Mouse (Mus musculus): ENCODE results near the gene Clec4d. TPM values are rescaled to one million over a fixed set of nuclear protein-coding genes. Genes with fewer than 3 reads are reported as not detected.
"Not testable (repeated sequence)": the region's sequence is repeated elsewhere in the genome, so short reads cannot be mapped to it uniquely, and the experiment has no call there.

Clec4d gene
- polyA plus RNA-seq, 1 experiment, result 0.30 TPM

DNA sequence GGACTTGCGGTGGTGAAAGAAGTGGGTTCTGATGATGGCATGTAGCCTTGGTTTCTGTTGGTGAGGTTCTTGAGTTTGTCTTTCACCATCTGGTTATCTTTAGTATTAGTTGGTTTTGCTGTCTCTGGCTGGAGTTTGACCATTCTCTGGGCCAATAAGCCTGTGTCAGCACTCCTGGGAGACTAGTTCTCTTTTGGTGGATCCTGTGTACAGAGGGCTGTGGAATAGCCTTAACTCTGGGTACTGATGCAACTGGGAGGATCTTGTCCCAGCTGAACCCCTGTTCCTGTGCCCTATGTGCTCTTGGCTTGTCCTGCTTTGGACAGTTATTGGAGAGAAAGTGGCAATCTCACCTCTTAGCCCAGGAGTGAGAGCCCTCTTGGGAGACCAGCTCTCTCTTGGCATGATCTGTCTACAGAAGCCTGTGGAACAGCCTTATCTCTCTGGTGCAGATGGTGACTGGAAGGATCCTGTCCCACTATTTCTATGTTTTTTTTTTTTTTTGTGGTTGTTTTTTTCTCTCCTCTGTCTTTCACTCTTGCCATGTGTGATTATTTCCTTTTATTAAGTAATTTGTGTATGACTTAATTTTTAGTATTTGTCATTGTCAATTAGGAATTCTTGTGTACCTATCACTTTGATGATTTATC is 31.0 kb downstream of the Clec4d start:
- no peaks in the 10 kb centered on the region for H3K27me3 ChIP-seq (ENCODE audit: control insufficient read depth, insufficient read depth, insufficient read length)
- no peak overlapping the region for H3K4me3 ChIP-seq (ENCODE audit: insufficient read depth, poor library complexity, severe bottlenecking)
- no peaks in the 10 kb centered on the region for H3K79me2 ChIP-seq (ENCODE audit: control insufficient read depth, insufficient read depth)
- H3ac ChIP-seq (ENCODE audit: control insufficient read depth, insufficient read length, low read depth), result no peak overlapping the region
- H3K79me3 ChIP-seq (ENCODE audit: low read depth), result no peaks in the 10 kb centered on the region
- TF ChIP-seq CTCF (IDR thresholded peaks at IDR 0.05; ENCODE audit: control insufficient read depth, insufficient read depth, insufficient read length), result no peak
- no peak for TF ChIP-seq MAX (IDR thresholded peaks at IDR 0.05)
- TF ChIP-seq USF1 (IDR thresholded peaks at IDR 0.05; ENCODE audit: low read depth), result no peak
- no peak for TF ChIP-seq FOSL1 (IDR thresholded peaks at IDR 0.05; ENCODE audit: insufficient read depth, low read length, poor library complexity, severe bottlenecking)
- TF ChIP-seq MYOG (IDR thresholded peaks at IDR 0.05; ENCODE audit: control insufficient read depth, extremely low read depth, insufficient read length), result no peak
- no peak for TF ChIP-seq MYOD1 (IDR thresholded peaks at IDR 0.05; ENCODE audit: control insufficient read depth, insufficient read length, low read depth)
- TF ChIP-seq CEBPB (IDR thresholded peaks at IDR 0.05; ENCODE audit: low read depth), result no peak
- no peaks in the 10 kb centered on the region for H3K36me3 ChIP-seq (ENCODE audit: control insufficient read depth, insufficient read depth)

DNA sequence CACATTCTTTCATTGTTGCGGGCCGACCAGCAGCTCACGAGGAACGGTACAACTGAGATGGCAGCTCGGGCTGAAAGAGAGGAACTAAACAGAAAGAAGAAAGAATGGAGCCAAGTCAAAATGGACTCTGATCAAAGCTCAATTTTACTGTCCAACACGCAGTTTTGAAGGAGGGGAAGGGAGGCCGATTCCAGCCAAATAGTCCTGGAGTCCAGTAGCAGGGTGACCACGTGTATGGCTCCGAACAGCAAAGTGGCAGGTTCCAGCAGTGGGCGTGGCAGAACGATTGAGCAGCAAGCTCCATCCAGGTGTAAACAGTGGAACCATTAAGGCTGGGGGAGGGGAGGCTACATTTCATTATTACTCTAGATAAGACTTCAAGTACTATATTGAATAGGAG is 31.6 kb downstream of the Clec4d start:
- H3K27me3 ChIP-seq (ENCODE audit: control insufficient read depth, insufficient read depth, insufficient read length); H3K79me2 ChIP-seq (ENCODE audit: control insufficient read depth, insufficient read depth): not testable (repeated sequence)

DNA sequence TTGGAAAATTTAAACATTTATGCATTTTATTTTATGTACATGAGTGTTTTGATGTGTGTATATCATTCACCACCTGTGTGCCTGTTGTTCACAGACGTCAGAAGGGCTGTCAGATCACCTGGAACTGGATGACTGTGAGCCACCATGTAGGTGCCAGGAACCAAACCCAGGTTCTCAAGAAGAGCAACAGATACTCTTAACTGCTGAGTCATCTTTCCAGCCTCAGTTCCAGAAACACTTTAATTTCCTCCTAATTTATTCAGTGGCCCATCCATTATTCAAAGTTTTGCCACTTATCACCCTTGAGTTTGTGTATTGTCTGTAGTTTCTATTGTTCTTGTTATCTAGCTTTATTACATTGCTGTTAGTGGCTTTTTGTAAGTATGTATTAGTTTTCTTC is 34.8 kb downstream of the Clec4d start:
- H3ac ChIP-seq (ENCODE audit: control insufficient read depth, insufficient read length, low read depth), result no peak overlapping the region
- no peaks in the 10 kb centered on the region for H3K79me2 ChIP-seq (ENCODE audit: control insufficient read depth, insufficient read depth)
- no peaks in the 10 kb centered on the region for H3K36me3 ChIP-seq (ENCODE audit: control insufficient read depth, insufficient read depth)
- no peak overlapping the region for H3K4me3 ChIP-seq (ENCODE audit: insufficient read depth, poor library complexity, severe bottlenecking)
- H3K27me3 ChIP-seq (ENCODE audit: control insufficient read depth, insufficient read depth, insufficient read length), result no peaks in the 10 kb centered on the region
- H3K79me3 ChIP-seq (ENCODE audit: low read depth), result no peaks in the 10 kb centered on the region
- TF ChIP-seq USF1 (IDR thresholded peaks at IDR 0.05; ENCODE audit: low read depth), result no peak
- TF ChIP-seq MYOD1 (IDR thresholded peaks at IDR 0.05; ENCODE audit: control insufficient read depth, insufficient read length, low read depth), result no peak

More for the DNA sequence above, 31.6 kb downstream of the Clec4d start:
- not testable (repeated sequence) for H3K36me3 ChIP-seq (ENCODE audit: control insufficient read depth, insufficient read depth); H3K4me3 ChIP-seq (ENCODE audit: insufficient read depth, poor library complexity, severe bottlenecking); H3K79me3 ChIP-seq (ENCODE audit: low read depth); H3ac ChIP-seq (ENCODE audit: control insufficient read depth, insufficient read length, low read depth)

DNA sequence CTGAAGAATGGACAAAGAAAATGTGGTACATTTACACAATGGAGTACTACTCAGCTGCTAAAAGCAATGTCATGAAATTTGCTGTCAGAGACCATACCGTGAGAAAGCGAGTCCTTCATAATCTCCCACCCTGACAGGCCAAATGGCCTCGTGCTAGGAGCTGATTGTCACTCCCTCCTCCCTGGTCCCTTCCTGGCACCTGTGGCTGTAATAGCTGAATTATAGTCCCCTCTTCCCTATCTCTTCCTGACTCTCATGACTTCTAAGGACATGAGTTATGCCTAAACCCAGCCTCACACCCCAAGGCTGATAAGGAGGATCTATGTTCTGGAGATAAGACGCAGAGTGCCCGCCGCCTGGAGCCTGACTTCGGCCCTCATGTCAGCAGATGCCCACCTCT is 44.4 kb downstream of the Clec4d start:
- not testable (repeated sequence) for H3K4me3 ChIP-seq (ENCODE audit: insufficient read depth, poor library complexity, severe bottlenecking); H3K27me3 ChIP-seq (ENCODE audit: control insufficient read depth, insufficient read depth, insufficient read length); H3K79me2 ChIP-seq (ENCODE audit: control insufficient read depth, insufficient read depth); H3ac ChIP-seq (ENCODE audit: control insufficient read depth, insufficient read length, low read depth); H3K36me3 ChIP-seq (ENCODE audit: control insufficient read depth, insufficient read depth); H3K79me3 ChIP-seq (ENCODE audit: low read depth)

DNA sequence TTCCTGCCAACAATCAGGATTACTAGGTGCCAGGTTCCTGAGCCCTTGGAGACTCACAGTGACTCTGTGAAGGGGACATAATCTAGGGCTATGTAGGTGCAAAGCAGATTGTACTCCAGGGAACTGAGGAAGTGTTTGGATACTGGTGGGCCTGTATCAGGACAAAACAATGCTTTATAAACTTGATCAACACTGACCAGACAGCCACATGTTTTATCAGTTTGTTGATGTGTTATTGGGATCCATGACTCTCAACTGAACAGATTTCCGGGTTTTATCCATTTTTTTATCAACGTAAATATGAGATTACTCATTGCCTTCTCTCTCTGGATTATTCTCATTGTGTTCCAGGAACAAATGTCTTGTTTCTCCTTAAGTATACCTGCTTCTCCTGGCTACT is 46.1 kb downstream of the Clec4d start, which contains the start of gene Vmn2r19:
Vmn2r19 (plus strand) TSS at position 301 of the 400 bp plus-strand sequence.
- Histone ChIP-seq H3K4me3 (ENCODE audit: insufficient read depth, poor library complexity, severe bottlenecking) (no peak within 1 kb of the TSS), H3K79me3 (ENCODE audit: low read depth) (no peaks in the 10 kb centered on the region), H3K27me3 (ENCODE audit: control insufficient read depth, insufficient read depth, insufficient read length) (no peaks in the 10 kb centered on the region), H3K36me3 (ENCODE audit: control insufficient read depth, insufficient read depth) (no peaks in the 10 kb centered on the region), H3K79me2 (ENCODE audit: control insufficient read depth, insufficient read depth) (no peaks in the 10 kb centered on the region), H3ac (ENCODE audit: control insufficient read depth, insufficient read length, low read depth) (no peak within 1 kb of the TSS)
- no peak for TF ChIP-seq MYOD1 (IDR thresholded peaks at IDR 0.05; ENCODE audit: control insufficient read depth, insufficient read length, low read depth)
- TF ChIP-seq MAX (IDR thresholded peaks at IDR 0.05), result no peak
- TF ChIP-seq USF1 (IDR thresholded peaks at IDR 0.05; ENCODE audit: low read depth), result no peak
- TF ChIP-seq CTCF (IDR thresholded peaks at IDR 0.05; ENCODE audit: control insufficient read depth, insufficient read depth, insufficient read length), result no peak
- no peak for TF ChIP-seq CEBPB (IDR thresholded peaks at IDR 0.05; ENCODE audit: low read depth)
- TF ChIP-seq FOSL1 (IDR thresholded peaks at IDR 0.05; ENCODE audit: insufficient read depth, low read length, poor library complexity, severe bottlenecking), result no peak
- TF ChIP-seq MYOG (IDR thresholded peaks at IDR 0.05; ENCODE audit: control insufficient read depth, extremely low read depth, insufficient read length), result no peak

Other genes with a start within 250 kb of the Clec4d start
- gene Clec4b1, start 212.1 kb upstream of the Clec4d start, polyA plus RNA-seq (2012; fragmentation: generic; extraction: Trizol), result not detected
- not detected for gene Clec4a2, start 155.7 kb upstream of the Clec4d start, polyA plus RNA-seq (2012; fragmentation: generic; extraction: Trizol)
- not detected for gene Clec4b2, start 89.2 kb upstream of the Clec4d start, polyA plus RNA-seq (2012; fragmentation: generic; extraction: Trizol)
- gene Clec4n, start 32.3 kb upstream of the Clec4d start, polyA plus RNA-seq (2012; fragmentation: generic; extraction: Trizol), result not detected
- not detected for gene Clec4e, start 27.8 kb downstream of the Clec4d start, polyA plus RNA-seq (2012; fragmentation: generic; extraction: Trizol)
- not detected for gene Vmn2r19, start 46.2 kb downstream of the Clec4d start, polyA plus RNA-seq (2012; fragmentation: generic; extraction: Trizol)
- not detected for gene Vmn2r20, start 156.0 kb downstream of the Clec4d start, polyA plus RNA-seq (2012; fragmentation: generic; extraction: Trizol)